Mouse (Mus musculus): ENCODE measurements around the gene Tmem189. TPM values are rescaled to one million over a fixed set of nuclear protein-coding genes. Genes with fewer than 3 reads are reported as not detected.
A peak's percentile ranks its signal among the peaks of the same experiment; 100 is the strongest.
"Not testable (repeated sequence)": the region's sequence is repeated elsewhere in the genome, so short reads cannot be mapped to it uniquely, and the experiment has no call there.

The Tmem189 gene
- polyA plus RNA-seq, 1 experiment from 2014 or later, result 44.5 TPM

DNA sequence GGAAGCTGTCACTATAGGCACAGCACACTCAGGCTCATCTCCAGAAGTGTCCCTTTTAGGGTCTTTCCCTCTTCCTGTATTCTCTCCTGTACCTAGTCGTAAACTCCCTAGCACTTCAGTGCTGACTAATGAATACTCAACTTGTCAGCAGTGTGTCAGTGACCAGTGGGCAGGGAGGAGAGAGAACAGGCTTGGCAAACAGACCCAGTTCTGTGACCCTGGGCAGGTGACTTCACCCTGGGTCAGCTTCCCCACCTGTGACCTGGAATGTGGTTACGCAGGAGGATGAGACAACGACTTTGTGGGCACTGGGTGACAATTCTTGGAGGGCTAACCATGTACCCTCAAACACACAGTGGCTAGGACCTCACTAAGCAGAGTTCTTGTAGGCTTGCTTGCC lies 72.6 kb downstream of the Tmem189 start:
- H3K4me3 ChIP-seq (ENCODE audit: low read length), result no peak overlapping the region
- H3K36me3 ChIP-seq (ENCODE audit: control insufficient read depth, insufficient read depth), result peaks cover 31% of the 10 kb centered on the region
- no peaks in the 10 kb centered on the region; the same call in 1 of the 2 replicates for H3K9me3 ChIP-seq (replicated peaks; ENCODE audit: control insufficient read depth, low read length)
- H3K4me2 ChIP-seq (ENCODE audit: low read depth, low read length), result no peak overlapping the region
- H3K9ac ChIP-seq (ENCODE audit: low read length), result no peak overlapping the region
- no peak for ATAC-seq (replicated peaks; ENCODE audit: extremely low read depth, insufficient read depth, low FRiP score)
- H3K27me3 ChIP-seq (ENCODE audit: control insufficient read depth, insufficient read depth, low read length), result no peaks in the 10 kb centered on the region
- 74% methylated on average over 3 of the region's 3 CpGs for WGBS
- peaks cover 11% of the 10 kb centered on the region for H3K4me1 ChIP-seq (ENCODE audit: control insufficient read depth, insufficient read depth, low read length)
- no peak overlapping the region for H3K27ac ChIP-seq (ENCODE audit: low read length)

DNA sequence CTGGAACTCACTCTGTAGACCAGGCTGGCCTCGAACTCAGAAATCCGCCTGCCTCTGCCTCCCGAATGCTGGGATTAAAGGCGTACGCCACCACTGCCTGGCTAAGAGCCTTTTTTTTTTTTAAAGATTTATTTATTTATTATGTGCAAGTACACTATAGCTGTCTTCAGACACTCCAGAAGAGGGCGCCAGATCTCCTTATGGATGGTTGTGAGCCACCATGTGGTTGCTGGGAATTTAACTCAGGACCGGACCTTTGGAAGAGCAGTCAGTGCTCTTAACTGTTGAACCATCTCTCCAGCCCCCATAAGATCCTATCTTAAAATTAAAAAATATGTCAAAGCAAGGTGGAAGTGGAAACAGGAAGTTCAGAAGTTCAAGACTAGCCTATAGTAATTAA lies 76.3 kb downstream of the Tmem189 start:
- H3K4me2 ChIP-seq (ENCODE audit: low read depth, low read length); H3K4me1 ChIP-seq (ENCODE audit: control insufficient read depth, insufficient read depth, low read length); ATAC-seq (replicated peaks; ENCODE audit: extremely low read depth, insufficient read depth, low FRiP score); H3K4me3 ChIP-seq (ENCODE audit: low read length); H3K27me3 ChIP-seq (ENCODE audit: control insufficient read depth, insufficient read depth, low read length); H3K27ac ChIP-seq (ENCODE audit: low read length); H3K9me3 ChIP-seq (replicated peaks; ENCODE audit: control insufficient read depth, low read length); H3K9ac ChIP-seq (ENCODE audit: low read length): not testable (repeated sequence)
- H3K36me3 ChIP-seq (ENCODE audit: control insufficient read depth, insufficient read depth), result peaks cover 41% of the 10 kb centered on the region
- 94% methylated on average over 7 of the region's 7 CpGs for WGBS

DNA sequence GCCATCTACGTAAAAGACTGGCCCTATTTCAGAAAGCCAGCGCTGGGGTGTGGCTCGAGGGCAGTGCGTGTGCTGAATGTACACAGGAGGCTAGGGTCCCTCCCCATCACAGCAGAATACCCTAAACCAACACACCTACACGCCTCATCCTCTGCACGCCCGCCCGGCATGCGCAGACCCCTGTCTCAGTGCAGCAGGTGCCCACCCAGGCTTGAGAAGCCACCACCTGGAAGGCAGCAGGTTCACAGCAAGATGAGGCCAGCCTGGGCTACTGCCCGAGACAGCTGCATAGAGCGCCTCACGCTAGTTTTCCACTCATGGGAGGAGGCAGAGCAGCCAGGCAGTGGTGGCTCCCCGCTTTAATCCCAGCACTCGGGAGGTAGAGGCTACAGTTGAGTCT lies 77.5 kb downstream of the Tmem189 start:
- no peak overlapping the region for H3K27ac ChIP-seq (ENCODE audit: low read length)
- WGBS, result 94% methylated on average over 14 of the region's 14 CpGs
- H3K9ac ChIP-seq (ENCODE audit: low read length), result no peak overlapping the region
- no peak for ATAC-seq (replicated peaks; ENCODE audit: extremely low read depth, insufficient read depth, low FRiP score)
- peaks cover 42% of the 10 kb centered on the region for H3K36me3 ChIP-seq (ENCODE audit: control insufficient read depth, insufficient read depth)
- no peak overlapping the region for H3K4me3 ChIP-seq (ENCODE audit: low read length)
- no peak overlapping the region for H3K4me2 ChIP-seq (ENCODE audit: low read depth, low read length)
- H3K9me3 ChIP-seq (replicated peaks; ENCODE audit: control insufficient read depth, low read length), result no peaks in the 10 kb centered on the region; the same call in 1 of the 2 replicates
- H3K4me1 ChIP-seq (ENCODE audit: control insufficient read depth, insufficient read depth, low read length), result peaks cover 5% of the 10 kb centered on the region
- H3K27me3 ChIP-seq (ENCODE audit: control insufficient read depth, insufficient read depth, low read length), result no peaks in the 10 kb centered on the region

DNA sequence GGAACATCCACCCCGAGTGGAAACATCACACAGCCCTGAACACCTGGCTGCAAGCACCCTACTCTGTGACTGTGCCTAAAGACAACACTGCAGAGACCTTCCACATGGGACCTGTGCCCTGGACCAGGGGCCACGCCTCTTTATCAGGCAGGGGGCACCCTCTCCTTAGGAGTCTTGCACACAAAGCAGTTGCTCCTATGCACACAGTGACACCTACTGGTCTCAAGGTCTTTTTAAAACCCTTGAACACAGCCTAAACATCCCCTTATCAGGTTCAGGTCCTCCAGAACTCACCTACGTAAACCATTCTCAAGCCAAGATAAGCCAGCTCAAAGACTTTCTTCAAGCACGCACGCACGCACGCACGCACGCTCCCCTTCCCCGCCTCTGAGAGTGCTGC lies 78.3 kb downstream of the Tmem189 start:
- no peak overlapping the region for H3K4me2 ChIP-seq (ENCODE audit: low read depth, low read length)
- WGBS, result 75% methylated on average over 10 of the region's 10 CpGs
- H3K36me3 ChIP-seq (ENCODE audit: control insufficient read depth, insufficient read depth), result peaks cover 33% of the 10 kb centered on the region
- no peak overlapping the region for H3K9ac ChIP-seq (ENCODE audit: low read length)
- no peaks in the 10 kb centered on the region for H3K27me3 ChIP-seq (ENCODE audit: control insufficient read depth, insufficient read depth, low read length)
- H3K27ac ChIP-seq (ENCODE audit: low read length), result no peak overlapping the region
- H3K4me3 ChIP-seq (ENCODE audit: low read length), result no peak overlapping the region
- peaks cover 4% of the 10 kb centered on the region for H3K4me1 ChIP-seq (ENCODE audit: control insufficient read depth, insufficient read depth, low read length)
- H3K9me3 ChIP-seq (replicated peaks; ENCODE audit: control insufficient read depth, low read length), result no peaks in the 10 kb centered on the region; the same call in 1 of the 2 replicates
- ATAC-seq (replicated peaks; ENCODE audit: extremely low read depth, insufficient read depth, low FRiP score), result no peak

DNA sequence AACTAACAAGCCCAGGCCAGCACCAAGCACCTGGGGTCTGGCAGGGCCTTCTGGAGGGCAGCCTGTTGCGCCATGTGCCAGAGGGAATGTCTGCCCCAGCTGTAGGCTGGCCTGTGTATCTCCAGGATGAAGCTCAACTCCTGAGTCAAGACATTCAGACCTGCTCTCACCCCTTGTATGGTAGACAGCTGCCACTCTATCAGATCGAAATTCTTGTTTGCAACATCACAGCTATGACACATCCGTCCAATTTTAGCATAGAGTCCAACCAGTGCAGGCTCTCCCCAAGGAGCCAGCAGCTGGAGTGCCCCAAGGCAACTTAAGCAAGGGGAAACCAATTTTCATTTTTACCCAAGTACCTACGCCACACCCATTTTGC lies 82.9 kb downstream of the Tmem189 start:
- Histone ChIP-seq H3K4me3 (ENCODE audit: low read length) (no peak overlapping the region), H3K4me1 (ENCODE audit: control insufficient read depth, insufficient read depth, low read length) (peaks cover 6% of the 10 kb centered on the region), H3K27ac (ENCODE audit: low read length) (no peak overlapping the region), H3K4me2 (ENCODE audit: low read depth, low read length) (no peak overlapping the region), H3K9me3 (replicated peaks; ENCODE audit: control insufficient read depth, low read length) (no peaks in the 10 kb centered on the region), H3K9ac (ENCODE audit: low read length) (no peak overlapping the region), H3K27me3 (ENCODE audit: control insufficient read depth, insufficient read depth, low read length) (no peaks in the 10 kb centered on the region), H3K36me3 (ENCODE audit: control insufficient read depth, insufficient read depth) (peaks cover 12% of the 10 kb centered on the region)
- 68% methylated on average over 4 of the region's 4 CpGs for WGBS
- no peak for ATAC-seq (replicated peaks; ENCODE audit: extremely low read depth, insufficient read depth, low FRiP score)

DNA sequence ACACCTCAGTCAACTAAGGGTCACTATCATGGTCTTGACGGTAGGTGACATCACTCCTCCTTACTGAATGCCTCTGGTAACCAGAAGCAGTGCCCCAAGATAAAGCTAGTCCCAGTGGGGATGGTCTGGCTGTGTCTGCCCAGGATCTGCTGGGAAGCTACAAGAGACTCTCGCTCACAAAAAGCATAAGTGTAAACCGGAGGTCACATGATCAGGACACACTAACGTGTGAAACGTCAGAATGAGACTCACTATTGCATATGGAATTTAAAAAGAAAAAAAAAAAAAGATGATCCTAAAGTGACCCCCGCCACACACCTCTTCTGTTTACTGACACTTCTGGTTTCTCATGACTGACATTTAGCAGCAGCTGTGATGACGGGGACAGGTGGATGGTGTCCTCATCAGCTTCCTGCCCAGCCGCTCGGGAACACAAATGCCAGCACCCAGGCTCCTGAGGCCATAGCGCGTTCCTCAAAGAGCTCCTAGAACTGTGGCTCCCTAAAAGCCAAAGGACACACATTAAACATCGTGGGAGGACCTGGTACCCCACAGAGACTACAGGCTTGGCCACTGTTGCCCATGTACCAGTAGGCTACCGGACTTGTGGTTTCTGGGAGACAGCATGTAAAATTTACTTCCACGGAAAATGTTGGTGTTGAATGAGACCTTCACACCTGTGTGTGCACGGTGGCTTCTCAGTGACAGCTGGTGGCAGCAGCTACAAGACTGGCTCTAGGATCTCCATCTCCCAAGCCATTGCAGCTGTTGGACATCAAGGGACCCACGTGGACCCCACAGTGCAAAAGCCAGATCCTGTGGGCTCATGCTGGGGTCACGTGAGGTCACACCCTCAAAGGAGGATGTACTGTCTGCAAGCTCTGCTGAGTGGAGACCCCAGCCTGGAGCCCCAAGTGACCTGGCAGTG lies 83.5 kb downstream of the Tmem189 start:
- no peak for ATAC-seq (replicated peaks; ENCODE audit: extremely low read depth, insufficient read depth, low FRiP score)
- WGBS, result 65% methylated on average over 17 of the region's 17 CpGs
- H3K4me1 ChIP-seq (ENCODE audit: control insufficient read depth, insufficient read depth, low read length), result peaks cover 6% of the 10 kb centered on the region
- no peak overlapping the region for H3K4me2 ChIP-seq (ENCODE audit: low read depth, low read length)
- H3K9ac ChIP-seq (ENCODE audit: low read length), result no peak overlapping the region
- H3K27ac ChIP-seq (ENCODE audit: low read length), result no peak overlapping the region
- no peaks in the 10 kb centered on the region for H3K9me3 ChIP-seq (replicated peaks; ENCODE audit: control insufficient read depth, low read length)
- peaks cover 12% of the 10 kb centered on the region for H3K36me3 ChIP-seq (ENCODE audit: control insufficient read depth, insufficient read depth)
- H3K27me3 ChIP-seq (ENCODE audit: control insufficient read depth, insufficient read depth, low read length), result no peaks in the 10 kb centered on the region
- H3K4me3 ChIP-seq (ENCODE audit: low read length), result no peak overlapping the region

DNA sequence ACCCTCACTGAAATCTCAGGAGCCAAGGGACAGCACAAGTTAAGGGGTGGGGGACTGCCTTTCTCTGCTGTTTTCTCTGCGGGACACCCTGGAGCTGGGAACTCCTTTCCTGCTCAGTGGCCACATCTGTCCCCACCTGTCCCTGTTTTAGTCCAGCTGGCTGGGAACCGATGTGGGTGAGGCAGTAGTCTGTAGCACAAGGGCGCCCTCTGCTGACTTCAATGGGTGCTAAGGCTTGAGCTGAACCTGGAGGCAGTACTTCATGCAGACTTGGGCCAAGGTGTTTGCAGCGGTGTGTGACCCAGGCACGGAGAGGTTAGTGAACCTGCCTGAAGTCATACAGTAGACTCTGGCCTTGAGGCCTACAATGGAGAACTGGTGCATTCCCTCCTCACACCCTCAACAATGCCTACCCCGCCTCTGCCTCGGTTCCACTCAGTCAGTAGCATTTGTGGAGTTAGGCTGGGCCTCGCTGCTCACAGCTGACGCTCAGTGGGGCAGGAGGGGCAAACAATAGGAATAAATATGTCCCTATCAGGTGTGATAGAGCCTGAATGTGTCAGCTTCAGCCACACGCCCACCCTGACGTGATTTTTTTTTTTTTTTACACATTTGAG lies 84.3 kb downstream of the Tmem189 start:
- WGBS, result 17% methylated on average over 11 of the region's 11 CpGs
- ATAC-seq (replicated peaks; ENCODE audit: extremely low read depth, insufficient read depth, low FRiP score), result peak; percentile 61; the same call in 1 of the 2 replicates
- H3K4me1 ChIP-seq (ENCODE audit: control insufficient read depth, insufficient read depth, low read length), result peaks cover 6% of the 10 kb centered on the region

DNA sequence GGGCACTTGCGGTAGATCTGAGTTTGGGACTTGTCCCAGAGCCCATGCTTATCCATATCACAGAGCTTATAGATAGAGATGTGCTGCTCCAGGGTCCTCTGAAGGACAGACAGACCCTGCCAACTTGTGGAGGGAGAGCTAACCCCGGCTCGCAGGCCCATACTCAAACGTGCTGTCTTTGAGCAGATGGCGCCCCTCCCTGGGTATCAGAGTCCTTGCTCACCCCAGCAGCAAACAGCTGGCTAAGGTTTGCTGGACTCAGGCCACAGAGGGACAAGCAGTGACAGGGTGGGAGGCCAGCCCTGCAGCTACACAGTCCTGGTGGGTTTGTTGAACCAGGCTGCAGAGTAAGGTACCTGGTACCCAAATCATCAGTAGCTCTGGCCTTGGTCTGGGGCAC lies 86.6 kb downstream of the Tmem189 start:
- Histone ChIP-seq H3K27me3 (ENCODE audit: control insufficient read depth, insufficient read depth, low read length) (no peaks in the 10 kb centered on the region; the same call in 1 of the 2 replicates), H3K9me3 (replicated peaks; ENCODE audit: control insufficient read depth, low read length) (no peaks in the 10 kb centered on the region), H3K27ac (ENCODE audit: low read length) (no peak overlapping the region), H3K4me1 (ENCODE audit: control insufficient read depth, insufficient read depth, low read length) (peaks cover 2% of the 10 kb centered on the region), H3K4me3 (ENCODE audit: low read length) (no peak overlapping the region), H3K4me2 (ENCODE audit: low read depth, low read length) (no peak overlapping the region), H3K36me3 (ENCODE audit: control insufficient read depth, insufficient read depth) (peaks cover 3% of the 10 kb centered on the region; the same call in 1 of the 2 replicates), H3K9ac (ENCODE audit: low read length) (no peak overlapping the region)
- WGBS, result 42% methylated on average over 5 of the region's 5 CpGs
- peak; percentile 17; the same call in 1 of the 2 replicates for ATAC-seq (replicated peaks; ENCODE audit: extremely low read depth, insufficient read depth, low FRiP score)

More for the DNA sequence above, 84.3 kb downstream of the Tmem189 start:
- peaks cover 12% of the 10 kb centered on the region for H3K36me3 ChIP-seq (ENCODE audit: control insufficient read depth, insufficient read depth)
- H3K4me3 ChIP-seq (ENCODE audit: low read length), result no peak overlapping the region
- no peak overlapping the region for H3K27ac ChIP-seq (ENCODE audit: low read length)
- no peaks in the 10 kb centered on the region for H3K27me3 ChIP-seq (ENCODE audit: control insufficient read depth, insufficient read depth, low read length)
- H3K9me3 ChIP-seq (replicated peaks; ENCODE audit: control insufficient read depth, low read length), result no peaks in the 10 kb centered on the region
- H3K4me2 ChIP-seq (ENCODE audit: low read depth, low read length), result no peak overlapping the region
- no peak overlapping the region for H3K9ac ChIP-seq (ENCODE audit: low read length)

DNA sequence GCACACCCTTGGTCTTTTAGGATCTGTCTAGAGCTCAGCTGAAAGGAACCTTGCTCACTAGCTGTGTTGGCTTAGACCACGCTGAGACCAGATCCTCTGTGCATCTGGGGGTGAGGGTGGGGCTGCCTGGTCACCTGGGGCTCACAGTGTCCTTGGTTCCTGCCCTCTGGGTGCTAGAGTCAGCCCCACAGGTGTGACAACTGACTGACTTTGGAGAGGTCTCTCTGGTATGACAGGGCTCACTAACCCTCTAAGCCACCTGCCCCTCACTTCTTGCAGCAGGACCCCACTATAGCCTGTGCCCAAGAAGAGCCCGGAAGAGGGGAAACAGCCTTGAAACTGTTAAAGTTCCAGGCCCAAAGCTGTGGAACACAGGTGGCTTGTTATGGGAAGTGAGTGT lies 87.3 kb downstream of the Tmem189 start:
- Histone ChIP-seq H3K4me3 (ENCODE audit: low read length) (no peak overlapping the region), H3K9ac (ENCODE audit: low read length) (no peak overlapping the region), H3K9me3 (replicated peaks; ENCODE audit: control insufficient read depth, low read length) (no peaks in the 10 kb centered on the region), H3K27ac (ENCODE audit: low read length) (no peak overlapping the region), H3K4me2 (ENCODE audit: low read depth, low read length) (no peak overlapping the region), H3K4me1 (ENCODE audit: control insufficient read depth, insufficient read depth, low read length) (peaks cover 7% of the 10 kb centered on the region), H3K27me3 (ENCODE audit: control insufficient read depth, insufficient read depth, low read length) (no peaks in the 10 kb centered on the region; the same call in 1 of the 2 replicates), H3K36me3 (ENCODE audit: control insufficient read depth, insufficient read depth) (peaks cover under 1% of the 10 kb centered on the region; the same call in 1 of the 2 replicates)
- WGBS, result 87% methylated on average over 2 of the region's 2 CpGs
- no peak for ATAC-seq (replicated peaks; ENCODE audit: extremely low read depth, insufficient read depth, low FRiP score)

Data from heart, embryonic 16.5 days (tissue).